Mouse (Mus musculus) ES-Bruce4 (cell line): ENCODE results near the gene Lhx8.

Experiments used
- CTCF ChIP-seq: IDR thresholded peaks from one replicate; pipeline ENCODE4 v1.8.1; 2011; ENCODE audit warnings: low read depth, low read length
- EP300 ChIP-seq: IDR thresholded peaks from 2 replicates; pipeline ENCODE4 v1.6.1; 2011; ENCODE audit warnings: low read depth, low read length; ENCODE audit not compliant: insufficient read depth
- POLR2A ChIP-seq: IDR thresholded peaks from one replicate; pipeline ENCODE4 v1.8.1; 2011; ENCODE audit warnings: low read length; ENCODE audit not compliant: insufficient read depth

DNA sequence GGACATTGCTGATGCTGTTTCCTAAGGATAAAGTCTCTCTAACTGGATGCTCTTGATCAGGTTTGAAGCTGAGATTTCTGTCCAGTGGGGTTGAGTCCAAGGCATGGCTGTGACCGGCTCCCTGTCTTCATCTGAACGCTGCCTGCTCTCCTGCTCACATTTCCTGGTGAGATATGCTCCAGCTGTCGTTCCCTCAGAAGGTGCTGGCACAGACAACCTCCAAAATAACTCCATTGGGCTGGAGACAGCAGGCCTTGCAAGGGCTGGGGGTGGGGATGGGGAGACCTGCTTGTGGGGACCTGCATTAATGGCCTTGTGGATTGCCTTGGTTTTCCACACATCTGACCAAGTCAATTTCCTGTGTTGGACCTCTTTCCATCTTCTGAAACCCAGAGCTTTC, 46.2 kb downstream of the Lhx8 start:
- TF ChIP-seq CTCF (no peak), EP300 (no peak), POLR2A (no peak)
